Mouse (Mus musculus): ENCODE measurements around the gene Phf1.
"Not testable (repeated sequence)": the region's sequence is repeated elsewhere in the genome, so short reads cannot be mapped to it uniquely, and the experiment has no call there.

The Phf1 gene

GRCm38 (mm10) chr17:26951406-26951805 is 18.6 kb downstream of the Phf1 start:
- DNase-seq, result peak; percentile 80

GRCm38 (mm10) chr17:26951952-26952877 is 19.4 kb downstream of the Phf1 start:
- no peak for DNase-seq

GRCm38 (mm10) chr17:26953201-26953600 is 20.3 kb downstream of the Phf1 start:
- no peak for DNase-seq

- no peak for DNase-seq
Measured at GRCm38 (mm10) chr17:26953726-26954125, 20.9 kb downstream of the Phf1 start.

- no peak for DNase-seq
Measured at GRCm38 (mm10) chr17:26956309-26956708, 23.5 kb downstream of the Phf1 start.

- no peak for DNase-seq
Measured at GRCm38 (mm10) chr17:26956895-26957294, 24.0 kb downstream of the Phf1 start.

- DNase-seq, result no peak
Measured at GRCm38 (mm10) chr17:26957872-26958271, 25.0 kb downstream of the Phf1 start.

- no peak for DNase-seq
Measured at GRCm38 (mm10) chr17:26958880-26959279, 26.0 kb downstream of the Phf1 start.

- no peak for DNase-seq
Measured at GRCm38 (mm10) chr17:26959815-26960214, 27.0 kb downstream of the Phf1 start.

- no peak for DNase-seq
Measured at GRCm38 (mm10) chr17:26961572-26962240, 28.9 kb downstream of the Phf1 start.

GRCm38 (mm10) chr17:26966993-26967392 is 34.1 kb downstream of the Phf1 start:
- DNase-seq, result no peak

GRCm38 (mm10) chr17:26967477-26967876 is 34.6 kb downstream of the Phf1 start:
- DNase-seq, result no peak

GRCm38 (mm10) chr17:26968200-26968611 is 35.4 kb downstream of the Phf1 start:
- no peak for DNase-seq

GRCm38 (mm10) chr17:26969257-26969656 is 36.4 kb downstream of the Phf1 start:
- DNase-seq, result no peak

- no peak for DNase-seq
Measured at GRCm38 (mm10) chr17:26970221-26970620, 37.4 kb downstream of the Phf1 start.

GRCm38 (mm10) chr17:26971247-26971905 is 38.5 kb downstream of the Phf1 start:
- DNase-seq, result no peak

- no peak for DNase-seq
Measured at GRCm38 (mm10) chr17:26972107-26972506, 39.3 kb downstream of the Phf1 start.

GRCm38 (mm10) chr17:26972703-26973574 is 40.1 kb downstream of the Phf1 start, which contains the start of gene Zbtb9:
Zbtb9 (plus strand) TSS chr17:26973167.
- DNase-seq, result peak; percentile 98

GRCm38 (mm10) chr17:26974547-26974946 is 41.7 kb downstream of the Phf1 start:
- no peak for DNase-seq

GRCm38 (mm10) chr17:26975415-26975814 is 42.6 kb downstream of the Phf1 start:
- no peak for DNase-seq

- DNase-seq, result not testable (repeated sequence)
Measured at GRCm38 (mm10) chr17:26977354-26977753, 44.5 kb downstream of the Phf1 start.

- DNase-seq, result peak; percentile 40
Measured at GRCm38 (mm10) chr17:26979426-26979825, 46.6 kb downstream of the Phf1 start.

Measured in lung, postnatal 36 days (tissue).